Mouse (Mus musculus): Measurements from ENCODE around the gene Hoxb7. TPM values are rescaled to one million over a fixed set of nuclear protein-coding genes. Genes with fewer than 3 reads are reported as not detected.

Gene Hoxb7
- polyA plus RNA-seq, 1 experiment from 2014 or later, result 8.4 TPM

- peak overlapping the region; percentile 18; the same call in 1 of the 2 replicates for H3K4me2 ChIP-seq (replicated peaks; ENCODE audit: low read depth, low read length)
- 21% methylated on average over 8 of the region's 8 CpGs for WGBS
- H3K4me3 ChIP-seq (ENCODE audit: low read depth, low read length), result no peak overlapping the region
- no peak overlapping the region for H3K9ac ChIP-seq (replicated peaks; ENCODE audit: low read depth, low read length)
- H3K4me1 ChIP-seq (ENCODE audit: control insufficient read depth, insufficient read depth, low read length), result no peaks in the 10 kb centered on the region
- no peak for ATAC-seq (ENCODE audit: insufficient number of reproducible peaks, insufficient read depth, low FRiP score, low read depth)
- H3K27ac ChIP-seq (ENCODE audit: low read length), result no peak overlapping the region
- H3K36me3 ChIP-seq (ENCODE audit: control insufficient read depth, insufficient read depth, low read length), result no peaks in the 10 kb centered on the region
- H3K27me3 ChIP-seq (ENCODE audit: control insufficient read depth, insufficient read depth, low read length), result peaks cover 34% of the 10 kb centered on the region
- H3K9me3 ChIP-seq (ENCODE audit: control insufficient read depth, low read depth, low read length), result no peaks in the 10 kb centered on the region
These were observed 5.7 kb upstream of the Hoxb7 start for GRCm38 (mm10) chr11:96280399-96281378.

- Histone ChIP-seq H3K4me3 (ENCODE audit: low read depth, low read length) (no peak overlapping the region), H3K27me3 (ENCODE audit: control insufficient read depth, insufficient read depth, low read length) (peaks cover 31% of the 10 kb centered on the region), H3K27ac (ENCODE audit: low read length) (no peak overlapping the region), H3K9me3 (ENCODE audit: control insufficient read depth, low read depth, low read length) (no peaks in the 10 kb centered on the region), H3K36me3 (ENCODE audit: control insufficient read depth, insufficient read depth, low read length) (no peaks in the 10 kb centered on the region), H3K9ac (replicated peaks; ENCODE audit: low read depth, low read length) (no peak overlapping the region), H3K4me2 (replicated peaks; ENCODE audit: low read depth, low read length) (peak overlapping the region; percentile 18; the same call in 1 of the 2 replicates), H3K4me1 (ENCODE audit: control insufficient read depth, insufficient read depth, low read length) (no peaks in the 10 kb centered on the region)
- ATAC-seq (ENCODE audit: insufficient number of reproducible peaks, insufficient read depth, low FRiP score, low read depth), result no peak
- WGBS, result 13% methylated on average over 18 of the region's 18 CpGs
These were observed 5.0 kb upstream of the Hoxb7 start for GRCm38 (mm10) chr11:96281396-96281795.

- peak within 1 kb of the TSS; percentile 60; the same call in 1 of the 2 replicates for H3K9ac ChIP-seq (replicated peaks; ENCODE audit: low read depth, low read length)
- peak within 1 kb of the TSS; percentile 51 for H3K4me2 ChIP-seq (replicated peaks; ENCODE audit: low read depth, low read length)
- H3K4me1 ChIP-seq (ENCODE audit: control insufficient read depth, insufficient read depth, low read length), result no peaks in the 10 kb centered on the region
- no peaks in the 10 kb centered on the region for H3K9me3 ChIP-seq (ENCODE audit: control insufficient read depth, low read depth, low read length)
- H3K27ac ChIP-seq (ENCODE audit: low read length), result peak within 1 kb of the TSS; percentile 89; the same call in 1 of the 2 replicates
- H3K4me3 ChIP-seq (ENCODE audit: low read depth, low read length), result peak within 1 kb of the TSS; percentile 43
- no peaks in the 10 kb centered on the region for H3K36me3 ChIP-seq (ENCODE audit: control insufficient read depth, insufficient read depth, low read length)
- no peak for ATAC-seq (ENCODE audit: insufficient number of reproducible peaks, insufficient read depth, low FRiP score, low read depth)
- peaks cover 25% of the 10 kb centered on the region for H3K27me3 ChIP-seq (ENCODE audit: control insufficient read depth, insufficient read depth, low read length)
- 1% methylated on average over 27 of the region's 27 CpGs for WGBS
These were observed 4.4 kb upstream of the Hoxb7 start, which contains the start of gene Hoxb8 for GRCm38 (mm10) chr11:96281855-96282570. Gene Hoxb8, plus strand, starts transcription at chr11:96281905.

- H3K4me2 ChIP-seq (replicated peaks; ENCODE audit: low read depth, low read length), result peak overlapping the region; percentile 51
- H3K9ac ChIP-seq (replicated peaks; ENCODE audit: low read depth, low read length), result peak overlapping the region; percentile 60
- H3K27ac ChIP-seq (ENCODE audit: low read length), result peak overlapping the region; percentile 89
- WGBS, result under 1% methylated on average over 49 of the region's 49 CpGs
- H3K27me3 ChIP-seq (ENCODE audit: control insufficient read depth, insufficient read depth, low read length), result peaks cover 26% of the 10 kb centered on the region
- no peak for ATAC-seq (ENCODE audit: insufficient number of reproducible peaks, insufficient read depth, low FRiP score, low read depth)
- no peaks in the 10 kb centered on the region for H3K9me3 ChIP-seq (ENCODE audit: control insufficient read depth, low read depth, low read length)
- H3K4me1 ChIP-seq (ENCODE audit: control insufficient read depth, insufficient read depth, low read length), result 0 out of 2 replicates have a peak, but pooled peaks cover 4% of the 10 kb centered on the region
- no peaks in the 10 kb centered on the region for H3K36me3 ChIP-seq (ENCODE audit: control insufficient read depth, insufficient read depth, low read length)
- peak overlapping the region; percentile 43 for H3K4me3 ChIP-seq (ENCODE audit: low read depth, low read length)
These were observed 3.5 kb upstream of the Hoxb7 start for GRCm38 (mm10) chr11:96282795-96283430.

GRCm38 (mm10) chr11:96284041-96284749, 2.2 kb upstream of the Hoxb7 start:
- Histone ChIP-seq H3K27ac (ENCODE audit: low read length) (peak overlapping the region; percentile 89), H3K36me3 (ENCODE audit: control insufficient read depth, insufficient read depth, low read length) (no peaks in the 10 kb centered on the region), H3K4me1 (ENCODE audit: control insufficient read depth, insufficient read depth, low read length) (0 out of 2 replicates have a peak, but pooled peaks cover 4% of the 10 kb centered on the region), H3K9me3 (ENCODE audit: control insufficient read depth, low read depth, low read length) (no peaks in the 10 kb centered on the region), H3K4me2 (replicated peaks; ENCODE audit: low read depth, low read length) (peak overlapping the region; percentile 51), H3K9ac (replicated peaks; ENCODE audit: low read depth, low read length) (peak overlapping the region; percentile 60), H3K27me3 (ENCODE audit: control insufficient read depth, insufficient read depth, low read length) (peaks cover 34% of the 10 kb centered on the region), H3K4me3 (ENCODE audit: low read depth, low read length) (peak overlapping the region; percentile 43)
- WGBS, result under 1% methylated on average over 49 of the region's 49 CpGs
- ATAC-seq (ENCODE audit: insufficient number of reproducible peaks, insufficient read depth, low FRiP score, low read depth), result peak; percentile 24; the same call in 1 of the 2 replicates

GRCm38 (mm10) chr11:96284774-96285734, 1.4 kb upstream of the Hoxb7 start:
- Histone ChIP-seq H3K27ac (ENCODE audit: low read length) (peak overlapping the region; percentile 89), H3K4me3 (ENCODE audit: low read depth, low read length) (peak overlapping the region; percentile 43), H3K4me1 (ENCODE audit: control insufficient read depth, insufficient read depth, low read length) (0 out of 2 replicates have a peak, but pooled peaks cover 4% of the 10 kb centered on the region), H3K36me3 (ENCODE audit: control insufficient read depth, insufficient read depth, low read length) (no peaks in the 10 kb centered on the region), H3K4me2 (replicated peaks; ENCODE audit: low read depth, low read length) (peak overlapping the region; percentile 51), H3K27me3 (ENCODE audit: control insufficient read depth, insufficient read depth, low read length) (peaks cover 31% of the 10 kb centered on the region), H3K9ac (replicated peaks; ENCODE audit: low read depth, low read length) (peak overlapping the region; percentile 60), H3K9me3 (ENCODE audit: control insufficient read depth, low read depth, low read length) (no peaks in the 10 kb centered on the region)
- peak; percentile 72 for ATAC-seq (ENCODE audit: insufficient number of reproducible peaks, insufficient read depth, low FRiP score, low read depth)
- under 1% methylated on average over 32 of the region's 37 CpGs for WGBS

GRCm38 (mm10) chr11:96286739-96287385, 439 bp downstream of the Hoxb7 start:
- H3K27ac ChIP-seq (ENCODE audit: low read length), result peak overlapping the region; percentile 89
- peaks cover 28% of the 10 kb centered on the region for H3K27me3 ChIP-seq (ENCODE audit: control insufficient read depth, insufficient read depth, low read length)
- H3K9me3 ChIP-seq (ENCODE audit: control insufficient read depth, low read depth, low read length), result no peaks in the 10 kb centered on the region
- no peak for ATAC-seq (ENCODE audit: insufficient number of reproducible peaks, insufficient read depth, low FRiP score, low read depth)
- H3K36me3 ChIP-seq (ENCODE audit: control insufficient read depth, insufficient read depth, low read length), result no peaks in the 10 kb centered on the region
- peak overlapping the region; percentile 51 for H3K4me2 ChIP-seq (replicated peaks; ENCODE audit: low read depth, low read length)
- 1% methylated on average over 55 of the region's 55 CpGs for WGBS
- peak overlapping the region; percentile 61 for H3K9ac ChIP-seq (replicated peaks; ENCODE audit: low read depth, low read length)
- 0 out of 2 replicates have a peak, but pooled peaks cover 4% of the 10 kb centered on the region for H3K4me1 ChIP-seq (ENCODE audit: control insufficient read depth, insufficient read depth, low read length)
- H3K4me3 ChIP-seq (ENCODE audit: low read depth, low read length), result peak overlapping the region; percentile 43

Measured in stomach, embryonic 14.5 days (tissue).